Mouse (Mus musculus): ENCODE measurements around the gene Akap1. TPM values are rescaled to one million over a fixed set of nuclear protein-coding genes. Genes with fewer than 3 reads are reported as not detected.

Gene Akap1
- polyA plus RNA-seq, 1 experiment: 5.5 TPM

- no peak for DNase-seq (ENCODE audit: low read depth in 1 of 2, low spot score in 2 of 2)
- Histone ChIP-seq H3K27me3 (ENCODE audit: control insufficient read depth, insufficient read depth, low read length) (no peaks in the 10 kb centered on the region), H3K27ac (ENCODE audit: insufficient read depth, low read length) (no peak overlapping the region), H3K4me1 (ENCODE audit: control insufficient read depth, insufficient read depth, insufficient read length) (no peaks in the 10 kb centered on the region), H3K36me3 (ENCODE audit: control insufficient read depth, insufficient read depth, low read length) (no peaks in the 10 kb centered on the region; the same call in 1 of the 2 replicates), H3K4me3 (ENCODE audit: extremely low read depth, insufficient read depth, insufficient read length) (no peak overlapping the region)
- TF ChIP-seq CTCF (IDR thresholded peaks at IDR 0.05; ENCODE audit: extremely low read depth, insufficient read depth, insufficient read length, insufficient replicate concordance) (no peak), POLR2A (IDR thresholded peaks at IDR 0.05; ENCODE audit: low read depth, low read length) (no peak)
- 77% methylated on average over 3 of the region's 3 CpGs for WGBS
Measured at GRCm38 (mm10) chr11:88849732-88850131, 14.7 kb downstream of the Akap1 start.

GRCm38 (mm10) chr11:88849284-88849683 lies 15.1 kb downstream of the Akap1 start:
- DNase-seq (ENCODE audit: low read depth in 1 of 2, low spot score in 2 of 2): no peak
- WGBS: 48% methylated on average over 8 of the region's 8 CpGs
- H3K4me3 ChIP-seq (ENCODE audit: extremely low read depth, insufficient read depth, insufficient read length): no peak overlapping the region
- no peaks in the 10 kb centered on the region for H3K4me1 ChIP-seq (ENCODE audit: control insufficient read depth, insufficient read depth, insufficient read length)
- H3K27ac ChIP-seq (ENCODE audit: insufficient read depth, low read length): no peak overlapping the region
- H3K27me3 ChIP-seq (ENCODE audit: control insufficient read depth, insufficient read depth, low read length): no peaks in the 10 kb centered on the region
- TF ChIP-seq CTCF (IDR thresholded peaks at IDR 0.05; ENCODE audit: extremely low read depth, insufficient read depth, insufficient read length, insufficient replicate concordance) (no peak), POLR2A (IDR thresholded peaks at IDR 0.05; ENCODE audit: low read depth, low read length) (no peak)
- H3K36me3 ChIP-seq (ENCODE audit: control insufficient read depth, insufficient read depth, low read length): no peaks in the 10 kb centered on the region; the same call in 1 of the 2 replicates

DNA sequence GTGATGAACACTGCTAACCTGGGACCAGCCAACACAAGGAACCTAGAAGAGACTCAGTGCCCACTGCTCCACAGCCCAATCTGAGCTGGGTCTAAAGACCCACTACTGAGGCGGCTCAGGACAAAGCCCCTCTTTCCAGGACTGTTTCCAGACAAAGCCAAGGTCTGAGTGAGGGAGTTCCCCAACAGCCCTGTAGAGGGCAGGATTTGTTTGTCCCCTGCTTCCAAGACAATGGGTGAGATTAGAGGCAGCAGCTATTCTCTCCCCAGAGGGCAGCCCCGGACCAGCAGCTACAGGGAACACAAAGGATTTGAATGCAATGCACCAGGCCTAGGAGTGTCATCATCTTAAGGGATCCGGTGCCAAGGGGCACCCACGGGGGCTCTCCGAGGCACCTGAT lies 15.8 kb downstream of the Akap1 start:
- peak in 1 of 2 experiments; percentile 8 for DNase-seq (ENCODE audit: low read depth in 1 of 2, low spot score in 2 of 2)
- Histone ChIP-seq H3K4me3 (ENCODE audit: extremely low read depth, insufficient read depth, insufficient read length) (no peak overlapping the region), H3K27me3 (ENCODE audit: control insufficient read depth, insufficient read depth, low read length) (no peaks in the 10 kb centered on the region), H3K36me3 (ENCODE audit: control insufficient read depth, insufficient read depth, low read length) (no peaks in the 10 kb centered on the region; the same call in 1 of the 2 replicates), H3K4me1 (ENCODE audit: control insufficient read depth, insufficient read depth, insufficient read length) (no peaks in the 10 kb centered on the region), H3K27ac (ENCODE audit: insufficient read depth, low read length) (no peak overlapping the region)
- no peak for TF ChIP-seq POLR2A (IDR thresholded peaks at IDR 0.05; ENCODE audit: low read depth, low read length)
- peak; percentile 40; the same call in 1 of the 2 replicates for TF ChIP-seq CTCF (IDR thresholded peaks at IDR 0.05; ENCODE audit: extremely low read depth, insufficient read depth, insufficient read length, insufficient replicate concordance)
- WGBS: 23% methylated on average over 5 of the region's 5 CpGs

- 81% methylated on average over 8 of the region's 8 CpGs for WGBS
- H3K27me3 ChIP-seq (ENCODE audit: control insufficient read depth, insufficient read depth, low read length): no peaks in the 10 kb centered on the region
Measured at GRCm38 (mm10) chr11:88847281-88848006, 16.9 kb downstream of the Akap1 start.

GRCm38 (mm10) chr11:88844384-88844783 lies 20.0 kb downstream of the Akap1 start:
- no peaks in the 10 kb centered on the region; the same call in 1 of the 2 replicates for H3K36me3 ChIP-seq (ENCODE audit: control insufficient read depth, insufficient read depth, low read length)
- H3K27me3 ChIP-seq (ENCODE audit: control insufficient read depth, insufficient read depth, low read length): no peaks in the 10 kb centered on the region
- no peak overlapping the region for H3K4me3 ChIP-seq (ENCODE audit: extremely low read depth, insufficient read depth, insufficient read length)
- H3K4me1 ChIP-seq (ENCODE audit: control insufficient read depth, insufficient read depth, insufficient read length): no peaks in the 10 kb centered on the region
- DNase-seq (ENCODE audit: low read depth in 1 of 2, low spot score in 2 of 2): no peak
- WGBS: 93% methylated on average over 5 of the region's 5 CpGs
- TF ChIP-seq CTCF (IDR thresholded peaks at IDR 0.05; ENCODE audit: extremely low read depth, insufficient read depth, insufficient read length, insufficient replicate concordance): no peak
- no peak for TF ChIP-seq POLR2A (IDR thresholded peaks at IDR 0.05; ENCODE audit: low read depth, low read length)
- H3K27ac ChIP-seq (ENCODE audit: insufficient read depth, low read length): no peak overlapping the region

More at GRCm38 (mm10) chr11:88847281-88848006, 16.9 kb downstream of the Akap1 start:
- Histone ChIP-seq H3K4me1 (ENCODE audit: control insufficient read depth, insufficient read depth, insufficient read length) (no peaks in the 10 kb centered on the region), H3K4me3 (ENCODE audit: extremely low read depth, insufficient read depth, insufficient read length) (no peak overlapping the region), H3K36me3 (ENCODE audit: control insufficient read depth, insufficient read depth, low read length) (no peaks in the 10 kb centered on the region; the same call in 1 of the 2 replicates), H3K27ac (ENCODE audit: insufficient read depth, low read length) (no peak overlapping the region)
- DNase-seq (ENCODE audit: low read depth in 1 of 2, low spot score in 2 of 2): no peak
- TF ChIP-seq POLR2A (IDR thresholded peaks at IDR 0.05; ENCODE audit: low read depth, low read length) (no peak), CTCF (IDR thresholded peaks at IDR 0.05; ENCODE audit: extremely low read depth, insufficient read depth, insufficient read length, insufficient replicate concordance) (no peak)

- no peaks in the 10 kb centered on the region for H3K4me1 ChIP-seq (ENCODE audit: control insufficient read depth, insufficient read depth, insufficient read length)
- H3K36me3 ChIP-seq (ENCODE audit: control insufficient read depth, insufficient read depth, low read length): no peaks in the 10 kb centered on the region; the same call in 1 of the 2 replicates
- 94% methylated on average over 10 of the region's 10 CpGs for WGBS
- no peaks in the 10 kb centered on the region for H3K27me3 ChIP-seq (ENCODE audit: control insufficient read depth, insufficient read depth, low read length)
- no peak overlapping the region for H3K4me3 ChIP-seq (ENCODE audit: extremely low read depth, insufficient read depth, insufficient read length)
- no peak for DNase-seq (ENCODE audit: low read depth in 1 of 2, low spot score in 2 of 2)
- no peak overlapping the region for H3K27ac ChIP-seq (ENCODE audit: insufficient read depth, low read length)
- TF ChIP-seq CTCF (IDR thresholded peaks at IDR 0.05; ENCODE audit: extremely low read depth, insufficient read depth, insufficient read length, insufficient replicate concordance) (no peak), POLR2A (IDR thresholded peaks at IDR 0.05; ENCODE audit: low read depth, low read length) (no peak)
Measured at GRCm38 (mm10) chr11:88843305-88843704, 21.1 kb downstream of the Akap1 start.
